Mouse (Mus musculus) C2C12 (cell line): ENCODE measurements at regions not wholly inside any gene's neighbourhood (a gene's known extent, or its start where the extent isn't known, plus 50 kb on each side); places are given as distances from the start of the nearest gene placed in this dataset.

Source experiments
- CTCF ChIP-seq: IDR thresholded peaks from one replicate; pipeline ENCODE4 v1.5.1; 2011; ENCODE audit not compliant: control insufficient read depth, insufficient read depth, insufficient read length
- MYOD1 ChIP-seq: IDR thresholded peaks from one replicate; pipeline ENCODE4 v1.6.1; 2011; ENCODE audit warnings: low read depth; ENCODE audit not compliant: control insufficient read depth, insufficient read length

DNA sequence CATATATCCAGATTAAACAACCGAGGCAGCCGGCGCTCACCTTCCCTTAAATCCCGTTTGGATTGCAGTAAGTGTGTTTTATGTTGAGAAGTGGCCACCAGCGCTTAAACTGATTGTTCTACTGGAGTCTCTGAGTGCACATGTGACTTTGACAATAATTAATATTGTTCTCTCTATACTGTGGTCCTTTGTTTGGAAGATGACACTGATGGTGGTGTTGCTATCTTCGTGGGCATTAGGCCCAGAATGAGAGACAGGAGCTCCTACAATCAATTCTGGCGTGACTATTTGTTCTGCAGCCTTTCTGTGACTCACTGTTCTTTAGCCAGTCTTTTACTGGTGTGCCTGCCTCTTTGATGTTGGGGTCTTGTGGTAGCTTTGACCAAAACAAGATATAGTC lies 240.1 kb upstream of the Zeb2 start:
- TF ChIP-seq CTCF (no peak), MYOD1 (no peak)
